Mouse (Mus musculus) midbrain, embryonic 12.5 days (tissue): ENCODE data around the gene Gdf11. TPM values are rescaled to one million over a fixed set of nuclear protein-coding genes. Genes with fewer than 3 reads are reported as not detected.

ENCODE experiments used
- ATAC-seq: fragments of 200-750 bp; cut with Nextera tagmentation; 2 replicates; pipeline ENCODE4 v1.8.0; 2017; ENCODE audit warnings: low read depth, moderate TSS enrichment, moderate library complexity; ENCODE audit not compliant: low FRiP score
- H3K27ac ChIP-seq: fragments of 300-500 bp; sonication (generic); replicated peaks from 2 replicates; pipeline ENCODE4 v1.5.1; 2016; ENCODE audit warnings: mild to moderate bottlenecking
- H3K27me3 ChIP-seq: fragments of 300-500 bp; sonication (generic); 2 replicates; pipeline ENCODE4 v1.6.1; 2016; ENCODE audit warnings: mild to moderate bottlenecking
- H3K36me3 ChIP-seq: fragments of 300-500 bp; sonication (generic); 2 replicates; pipeline ENCODE4 v1.6.1; 2016
- H3K4me1 ChIP-seq: fragments of 300-500 bp; sonication (generic); 2 replicates; pipeline ENCODE4 v1.6.1; 2016
- H3K4me2 ChIP-seq: fragments of 300-500 bp; sonication (generic); replicated peaks from 2 replicates; pipeline ENCODE4 v1.6.1; 2016; ENCODE audit warnings: mild to moderate bottlenecking, moderate library complexity
- H3K4me3 ChIP-seq: fragments of 300-500 bp; sonication (generic); 2 replicates; pipeline ENCODE4 v1.5.1; 2016; ENCODE audit warnings: mild to moderate bottlenecking
- H3K9ac ChIP-seq: fragments of 300-500 bp; sonication (generic); replicated peaks from 2 replicates; pipeline ENCODE4 v1.6.1; 2016; ENCODE audit warnings: mild to moderate bottlenecking, moderate library complexity
- H3K9me3 ChIP-seq: fragments of 300-500 bp; sonication (generic); 2 replicates; pipeline ENCODE4 v1.6.1; 2016; ENCODE audit warnings: mild to moderate bottlenecking
- WGBS: fragments of 180-500 bp; shearing (Covaris S2); methylation state at CpG from one replicate; pipeline ENCODE4 v1.1.7; 2016; 5-methylcytosine and 5-hydroxymethylcytosine counted together
- polyA plus RNA-seq: library from polyadenylated mRNA; unstranded; fragments of >200 nt; fragmentation: Nextera tagmentation; extraction: Ambion mirVana; gene quantifications from 2 replicates; pipeline ENCODE4 v1.2.1, GENCODE M21; 2016

Gene Gdf11
- polyA plus RNA-seq, 1 experiment from 2014 or later: 10.8 TPM

GRCm38 (mm10) chr10:128917400-128917799 lies 25.9 kb upstream of the Gdf11 start:
- Histone ChIP-seq H3K27me3 (0 out of 2 replicates have a peak, but pooled peaks cover under 1% of the 10 kb centered on the region), H3K4me2 (no peak overlapping the region), H3K9ac (no peak overlapping the region), H3K36me3 (peaks cover 11% of the 10 kb centered on the region; the same call in 1 of the 2 replicates), H3K4me3 (no peak overlapping the region), H3K4me1 (peaks cover 19% of the 10 kb centered on the region), H3K9me3 (no peaks in the 10 kb centered on the region), H3K27ac (no peak overlapping the region)
- 93% methylated on average over 6 of the region's 6 CpGs for WGBS
- ATAC-seq: no peak

DNA sequence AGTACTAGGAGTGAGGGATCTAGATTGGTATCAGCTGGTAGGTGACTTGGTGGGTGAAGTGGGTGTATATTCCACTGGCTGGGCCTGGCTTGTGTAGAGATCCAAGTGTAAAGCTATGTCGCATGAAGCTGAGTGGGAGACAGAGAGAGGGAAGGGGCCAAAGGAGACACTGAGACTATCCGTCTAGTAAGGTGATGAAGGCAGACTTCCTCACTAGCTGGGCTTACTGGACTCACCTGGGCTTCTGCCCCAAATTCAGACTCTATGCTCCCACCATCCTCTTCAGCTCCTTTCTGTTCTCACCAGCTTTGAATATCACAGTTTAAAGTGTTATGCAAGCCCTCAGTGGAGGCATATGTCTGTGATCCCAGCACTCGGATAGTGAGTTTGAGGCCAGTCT lies 25.1 kb upstream of the Gdf11 start:
- Histone ChIP-seq H3K9me3 (no peaks in the 10 kb centered on the region), H3K9ac (no peak overlapping the region), H3K4me3 (no peak overlapping the region), H3K4me2 (no peak overlapping the region), H3K36me3 (peaks cover 11% of the 10 kb centered on the region; the same call in 1 of the 2 replicates), H3K27me3 (0 out of 2 replicates have a peak, but pooled peaks cover 3% of the 10 kb centered on the region), H3K27ac (no peak overlapping the region), H3K4me1 (peaks cover 12% of the 10 kb centered on the region; the same call in 1 of the 2 replicates)
- ATAC-seq: no peak
- WGBS: 99% methylated on average over 3 of the region's 3 CpGs

DNA sequence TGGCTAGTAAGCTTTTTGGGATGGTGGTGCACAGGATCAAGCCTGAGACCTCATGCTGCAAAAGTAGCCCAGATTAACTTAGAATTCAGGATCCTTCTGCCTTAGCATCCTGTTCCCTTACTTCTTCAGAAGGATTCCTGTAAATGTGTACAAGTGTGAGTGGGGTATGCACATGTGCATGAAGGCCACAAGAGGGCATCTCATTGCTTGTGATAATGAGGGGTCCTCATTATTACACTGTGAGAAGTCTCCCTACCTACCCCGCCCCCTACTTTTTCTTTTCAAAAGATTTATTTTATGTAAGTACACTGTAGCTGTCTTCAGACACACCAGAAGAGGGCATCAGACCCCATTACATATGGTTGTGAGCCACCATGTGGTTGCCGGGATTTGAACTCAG lies 24.0 kb upstream of the Gdf11 start:
- no peaks in the 10 kb centered on the region for H3K9me3 ChIP-seq
- no peak overlapping the region for H3K4me3 ChIP-seq
- H3K4me1 ChIP-seq: peaks cover 12% of the 10 kb centered on the region; the same call in 1 of the 2 replicates
- no peak overlapping the region for H3K4me2 ChIP-seq
- H3K27me3 ChIP-seq: 0 out of 2 replicates have a peak, but pooled peaks cover 3% of the 10 kb centered on the region
- H3K27ac ChIP-seq: no peak overlapping the region
- H3K36me3 ChIP-seq: peaks cover 11% of the 10 kb centered on the region; the same call in 1 of the 2 replicates
- no peak for ATAC-seq
- WGBS: 95% methylated on average over 2 of the region's 2 CpGs
- H3K9ac ChIP-seq: no peak overlapping the region

DNA sequence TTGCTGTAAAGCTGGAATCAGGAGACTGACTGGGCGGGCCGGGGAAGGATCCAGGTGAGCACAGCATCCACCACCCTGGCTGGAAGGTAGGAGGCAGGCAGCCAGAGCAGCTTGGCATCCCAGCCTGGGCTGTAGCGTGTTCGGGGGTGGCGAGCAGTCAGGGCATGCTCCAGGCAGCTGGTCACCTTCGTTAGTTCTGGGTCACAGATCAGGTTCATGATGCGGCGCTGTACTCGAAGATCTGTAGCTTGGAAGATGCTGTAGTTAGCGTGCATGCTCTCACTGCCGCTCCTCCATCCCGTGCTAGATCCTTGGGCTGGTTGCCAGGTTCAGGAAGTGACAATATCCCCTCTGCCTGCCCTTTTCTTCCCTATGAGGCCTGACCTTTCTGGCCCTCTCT lies 22.2 kb upstream of the Gdf11 start:
- ATAC-seq: no peak
- no peak overlapping the region for H3K9ac ChIP-seq
- 79% methylated on average over 12 of the region's 12 CpGs for WGBS

GRCm38 (mm10) chr10:128913219-128913618 lies 21.7 kb upstream of the Gdf11 start:
- ATAC-seq: peak; percentile 28; the same call in 1 of the 2 replicates
- peaks cover 9% of the 10 kb centered on the region for H3K27me3 ChIP-seq
- H3K9ac ChIP-seq: no peak overlapping the region
- H3K9me3 ChIP-seq: no peaks in the 10 kb centered on the region
- no peak overlapping the region for H3K4me2 ChIP-seq
- H3K27ac ChIP-seq: no peak overlapping the region
- WGBS: 6% methylated on average over 5 of the region's 5 CpGs
- peaks cover 12% of the 10 kb centered on the region; the same call in 1 of the 2 replicates for H3K4me1 ChIP-seq
- peaks cover 11% of the 10 kb centered on the region; the same call in 1 of the 2 replicates for H3K36me3 ChIP-seq
- H3K4me3 ChIP-seq: no peak overlapping the region

More for the DNA sequence above, 22.2 kb upstream of the Gdf11 start:
- Histone ChIP-seq H3K4me1 (peaks cover 12% of the 10 kb centered on the region; the same call in 1 of the 2 replicates), H3K4me3 (no peak overlapping the region), H3K4me2 (no peak overlapping the region), H3K9me3 (no peaks in the 10 kb centered on the region), H3K27ac (no peak overlapping the region), H3K27me3 (peaks cover 5% of the 10 kb centered on the region; the same call in 1 of the 2 replicates), H3K36me3 (peaks cover 11% of the 10 kb centered on the region; the same call in 1 of the 2 replicates)

GRCm38 (mm10) chr10:128912791-128913190 lies 21.3 kb upstream of the Gdf11 start:
- H3K4me2 ChIP-seq: no peak overlapping the region
- peaks cover 7% of the 10 kb centered on the region; the same call in 1 of the 2 replicates for H3K36me3 ChIP-seq
- no peak for ATAC-seq
- H3K27me3 ChIP-seq: peaks cover 11% of the 10 kb centered on the region
- H3K9ac ChIP-seq: no peak overlapping the region
- H3K4me1 ChIP-seq: peaks cover 12% of the 10 kb centered on the region; the same call in 1 of the 2 replicates
- no peak overlapping the region for H3K4me3 ChIP-seq
- H3K27ac ChIP-seq: no peak overlapping the region
- no peaks in the 10 kb centered on the region for H3K9me3 ChIP-seq
- WGBS: 81% methylated on average over 4 of the region's 4 CpGs

DNA sequence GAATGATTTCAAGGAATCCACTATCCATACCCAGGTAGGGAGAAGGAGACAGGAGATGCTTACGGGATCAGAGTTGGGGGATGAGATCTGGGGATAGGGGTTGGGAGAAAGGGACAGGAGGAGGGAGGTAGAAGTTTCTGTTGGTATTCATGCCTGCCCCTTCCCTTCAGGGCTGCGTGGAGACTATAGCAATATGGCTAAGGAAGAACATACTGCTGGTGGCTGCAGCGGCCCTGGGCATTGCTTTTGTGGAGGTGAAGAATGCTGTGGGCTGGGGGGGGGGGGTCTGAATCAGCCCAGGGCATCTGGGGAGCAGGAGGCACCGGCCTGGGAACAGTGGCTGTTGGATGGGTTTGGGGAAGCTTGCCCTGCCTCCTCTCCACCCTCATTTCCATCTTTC lies 20.8 kb upstream of the Gdf11 start:
- no peak overlapping the region for H3K27ac ChIP-seq

DNA sequence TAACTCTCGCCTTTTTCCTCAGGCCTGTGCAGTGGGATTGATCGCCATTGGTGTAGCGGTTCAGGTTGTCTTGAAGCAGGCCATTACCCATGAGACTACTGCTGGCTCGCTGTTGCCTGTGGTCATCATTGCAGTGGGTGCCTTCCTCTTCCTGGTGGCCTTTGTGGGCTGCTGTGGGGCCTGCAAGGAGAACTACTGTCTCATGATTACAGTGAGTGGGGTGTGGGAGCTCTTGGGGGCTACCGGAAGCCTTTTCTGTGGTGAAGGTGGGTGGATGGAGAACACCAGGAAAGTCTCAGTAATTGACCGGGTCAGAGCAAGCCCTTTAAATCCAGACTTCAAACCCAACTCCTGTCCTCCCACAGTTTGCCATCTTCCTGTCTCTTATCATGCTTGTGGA lies 19.9 kb upstream of the Gdf11 start:
- 88% methylated on average over 6 of the region's 6 CpGs for WGBS
- no peak for ATAC-seq
- Histone ChIP-seq H3K4me2 (0 out of 2 replicates have a peak overlapping the region, but pooled peaks have one; percentile 80), H3K9ac (no peak overlapping the region), H3K4me1 (peaks cover 12% of the 10 kb centered on the region; the same call in 1 of the 2 replicates), H3K4me3 (no peak overlapping the region), H3K27ac (no peak overlapping the region), H3K9me3 (no peaks in the 10 kb centered on the region), H3K27me3 (peaks cover 11% of the 10 kb centered on the region), H3K36me3 (no peaks in the 10 kb centered on the region)

More for the DNA sequence above, 20.8 kb upstream of the Gdf11 start:
- WGBS: 80% methylated on average over 4 of the region's 4 CpGs
- H3K4me2 ChIP-seq: no peak overlapping the region
- no peaks in the 10 kb centered on the region for H3K9me3 ChIP-seq
- H3K36me3 ChIP-seq: peaks cover 2% of the 10 kb centered on the region; the same call in 1 of the 2 replicates
- peaks cover 12% of the 10 kb centered on the region; the same call in 1 of the 2 replicates for H3K4me1 ChIP-seq
- no peak overlapping the region for H3K4me3 ChIP-seq
- no peak for ATAC-seq
- H3K27me3 ChIP-seq: peaks cover 11% of the 10 kb centered on the region
- no peak overlapping the region for H3K9ac ChIP-seq

DNA sequence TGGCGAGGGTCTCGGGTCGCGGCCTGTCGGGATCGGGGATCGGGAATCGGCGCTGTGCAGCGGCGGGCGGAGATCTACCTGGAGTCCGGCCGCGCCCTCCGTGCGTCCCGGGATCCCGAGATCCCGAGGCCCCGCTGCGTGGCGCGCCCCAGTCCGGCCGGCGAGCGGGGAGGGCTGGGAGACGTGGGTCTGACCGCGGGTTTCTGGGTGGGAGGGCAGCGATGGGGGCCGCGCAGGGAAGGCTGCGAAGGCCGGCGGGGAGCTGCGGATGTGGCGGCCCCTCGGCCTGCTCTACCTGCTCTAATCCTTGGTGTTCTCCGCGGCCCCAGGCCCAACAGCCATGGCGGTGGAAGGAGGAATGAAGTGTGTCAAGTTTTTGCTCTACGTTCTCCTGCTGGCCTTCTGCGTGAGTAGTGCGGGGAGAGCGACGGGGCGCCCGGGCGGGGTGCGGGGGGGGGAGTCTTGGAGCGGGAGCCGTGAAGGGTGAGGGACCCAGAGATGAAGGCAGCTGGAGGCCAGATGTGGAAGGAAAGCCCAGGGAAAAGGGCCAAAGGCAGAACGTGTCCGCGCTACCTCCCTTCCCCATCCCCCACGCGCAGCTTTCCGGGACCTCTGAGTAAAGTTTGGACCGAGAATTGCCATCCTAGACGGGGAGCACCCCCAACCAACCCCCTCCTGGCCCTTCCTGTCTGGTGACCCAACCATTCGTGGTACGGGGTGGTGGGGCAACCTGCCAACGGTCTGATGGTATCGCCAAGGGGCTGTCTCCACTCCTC lies 18.7 kb upstream of the Gdf11 start:
- H3K36me3 ChIP-seq: no peaks in the 10 kb centered on the region
- H3K4me3 ChIP-seq: peak overlapping the region; percentile 62
- 3% methylated on average over 58 of the region's 66 CpGs for WGBS
- H3K4me2 ChIP-seq: peak overlapping the region; percentile 80
- H3K9me3 ChIP-seq: no peaks in the 10 kb centered on the region
- 0 out of 2 replicates have a peak overlapping the region, but pooled peaks have one; percentile 30 for H3K27ac ChIP-seq
- peaks cover 12% of the 10 kb centered on the region; the same call in 1 of the 2 replicates for H3K4me1 ChIP-seq
- H3K9ac ChIP-seq: peak overlapping the region; percentile 79
- ATAC-seq: peak; percentile 42
- peaks cover 11% of the 10 kb centered on the region for H3K27me3 ChIP-seq

DNA sequence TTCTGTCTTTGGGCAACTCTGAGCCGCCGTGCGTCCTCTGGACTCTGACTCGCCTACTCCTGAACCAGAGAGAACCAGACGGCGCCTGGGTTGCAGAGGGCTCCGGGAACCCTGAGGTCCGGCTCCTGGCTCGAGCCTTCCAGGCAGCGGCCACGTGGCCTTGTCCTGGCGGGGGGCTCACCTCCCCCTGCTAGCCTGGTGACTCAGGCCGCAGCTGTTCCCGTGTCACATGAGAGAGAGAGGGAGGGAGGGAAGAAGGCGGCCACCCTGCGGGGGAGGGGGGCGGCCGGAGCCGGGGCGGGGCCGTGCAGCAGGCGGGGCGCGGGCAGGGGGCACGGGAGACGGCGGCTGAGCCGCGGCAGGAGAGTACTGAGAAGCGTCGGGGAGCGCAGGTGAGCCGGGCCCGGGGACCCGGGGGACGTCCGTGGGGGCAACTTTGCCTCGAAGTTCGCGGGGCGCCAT lies 18.1 kb upstream of the Gdf11 start:
- H3K36me3 ChIP-seq: no peaks in the 10 kb centered on the region
- H3K4me1 ChIP-seq: peaks cover 12% of the 10 kb centered on the region; the same call in 1 of the 2 replicates
- peak overlapping the region; percentile 62 for H3K4me3 ChIP-seq
- H3K27ac ChIP-seq: 0 out of 2 replicates have a peak overlapping the region, but pooled peaks have one; percentile 30
- peak overlapping the region; percentile 79 for H3K9ac ChIP-seq
- H3K9me3 ChIP-seq: no peaks in the 10 kb centered on the region
- peak overlapping the region; percentile 80 for H3K4me2 ChIP-seq
- under 1% methylated on average over 38 of the region's 41 CpGs for WGBS
- ATAC-seq: peak; percentile 79
- peaks cover 11% of the 10 kb centered on the region for H3K27me3 ChIP-seq

- WGBS: 51% methylated on average over 13 of the region's 13 CpGs
- 0 out of 2 replicates have a peak, but pooled peaks have one; percentile 3 for ATAC-seq
- Histone ChIP-seq H3K4me1 (peaks cover 12% of the 10 kb centered on the region; the same call in 1 of the 2 replicates), H3K4me3 (peak overlapping the region; percentile 62), H3K27me3 (peaks cover 11% of the 10 kb centered on the region), H3K27ac (0 out of 2 replicates have a peak overlapping the region, but pooled peaks have one; percentile 30), H3K4me2 (peak overlapping the region; percentile 80), H3K36me3 (no peaks in the 10 kb centered on the region), H3K9me3 (no peaks in the 10 kb centered on the region), H3K9ac (peak overlapping the region; percentile 79; the same call in 1 of the 2 replicates)
Observed at GRCm38 (mm10) chr10:128908778-128909448, 17.4 kb upstream of the Gdf11 start.
